ENCODE assay signal across 10 mouse cellular contexts in genomic region chr14:47911546-47912545, GRCm38 (mm10).
DNase-seq lines count a peak whose midpoint lies in the region; ATAC-seq lines count a peak whose summit lies in the region.
"Had no signal": no experiment of that assay in that cellular context is flagged by ENCODE, and none has a peak within 500 bp of the region (broad histone marks: within the 10 kb centered on the region; RNA-seq: fewer than 3 reads in every experiment).

No protein-coding gene starts in this region.

- H3K9ac ChIP-seq in midbrain, embryonic 11.5 days (ENCODE audit: low read length) = no peak overlapping the region
- H3K9ac ChIP-seq: lung, embryonic 15.5 days; stomach, embryonic 15.5 days had no signal

- H3K4me2 ChIP-seq in midbrain, embryonic 11.5 days = no peak overlapping the region
- H3K4me2 ChIP-seq: lung, embryonic 15.5 days; stomach, embryonic 15.5 days had no signal

- no peaks in the 10 kb centered on the region for H3K36me3 ChIP-seq in midbrain, embryonic 11.5 days (ENCODE audit: control insufficient read depth, insufficient read depth, low read length)
- H3K36me3 ChIP-seq in midbrain, embryonic 10.5 days = no peaks in the 10 kb centered on the region
- H3K36me3 ChIP-seq: lung, embryonic 15.5 days; stomach, embryonic 15.5 days had no signal

- no peaks in the 10 kb centered on the region for H3K9me3 ChIP-seq in midbrain, embryonic 11.5 days (ENCODE audit: control insufficient read depth, low read length)
- no peaks in the 10 kb centered on the region for H3K9me3 ChIP-seq in midbrain, embryonic 10.5 days (replicated peaks)
- H3K9me3 ChIP-seq: lung, embryonic 15.5 days; stomach, embryonic 15.5 days had no signal

- H3K4me1 ChIP-seq in midbrain, embryonic 11.5 days (ENCODE audit: control insufficient read depth, insufficient read depth, low read length) = peaks cover 5% of the 10 kb centered on the region; the same call in 1 of the 2 replicates
- H3K4me1 ChIP-seq in midbrain, embryonic 10.5 days = peaks cover 33% of the 10 kb centered on the region
- H3K4me1 ChIP-seq: stomach, embryonic 15.5 days had no signal

- H3K4me3 ChIP-seq in midbrain, embryonic 11.5 days (ENCODE audit: low read depth, low read length) = no peak overlapping the region
- no peak overlapping the region for H3K4me3 ChIP-seq in midbrain, embryonic 10.5 days
- H3K4me3 ChIP-seq: lung, embryonic 15.5 days; stomach, embryonic 15.5 days had no signal

- H3K27ac ChIP-seq in midbrain, embryonic 11.5 days (ENCODE audit: low read depth, low read length) = no peak overlapping the region
- no peak overlapping the region; the same call in 1 of the 2 replicates for H3K27ac ChIP-seq in midbrain, embryonic 10.5 days (replicated peaks)
- H3K27ac ChIP-seq: lung, embryonic 15.5 days; stomach, embryonic 15.5 days had no signal

- DNase-seq in midbrain, embryonic 11.5 days (ENCODE audit: low spot score, missing footprints) = peak; percentile 71
- DNase-seq in midbrain, embryonic 10.5 days (ENCODE audit: low spot score) = no peak
- DNase-seq in frontal cortex, postnatal 36 days (ENCODE audit: low spot score in 2 of 2) = peak; percentile 40 to 54
- peak; percentile 16 to 27 for DNase-seq in layer of hippocampus, postnatal 25 days (ENCODE audit: extremely low spot score in 1 of 2, low spot score in 1 of 2)
- DNase-seq in right cerebral cortex, postnatal 25 days = peak; percentile 22
- DNase-seq in gastrocnemius, postnatal 10 days = no peak
- DNase-seq in embryo, embryonic 10.5 days (ENCODE audit: low spot score) = no peak
- DNase-seq in embryo, embryonic 11 days = no peak

- no peak; the same call in 1 of the 2 replicates for ATAC-seq in midbrain, embryonic 11.5 days (ENCODE audit: low FRiP score)

- H3K27me3 ChIP-seq in midbrain, embryonic 11.5 days (ENCODE audit: control insufficient read depth, insufficient read depth, low read length) = no peaks in the 10 kb centered on the region
- no peaks in the 10 kb centered on the region for H3K27me3 ChIP-seq in midbrain, embryonic 10.5 days (ENCODE audit: low read depth, poor library complexity, severe bottlenecking)
- H3K27me3 ChIP-seq: lung, embryonic 15.5 days; stomach, embryonic 15.5 days had no signal

- 74% methylated on average over 9 of the region's 9 CpGs for whole genome bisulfite sequencing in midbrain, embryonic 11.5 days
- WGBS in midbrain, embryonic 10.5 days = 75% methylated on average over 9 of the region's 9 CpGs

Comparison
In these comparisons a context has a peak if more than half of its experiments do, and no peak if none do; other contexts are left out.
1. DNase-seq: peak in midbrain, embryonic 11.5 days (single experiment), frontal cortex, postnatal 36 days (2 of 2), layer of hippocampus, postnatal 25 days (2 of 2) and right cerebral cortex, postnatal 25 days (single experiment); none in midbrain, embryonic 10.5 days (single experiment), gastrocnemius, postnatal 10 days (single experiment), embryo, embryonic 10.5 days (single experiment) and embryo, embryonic 11 days (single experiment).